Mouse (Mus musculus): Measurements from ENCODE around the gene Galm. TPM values are rescaled to one million over a fixed set of nuclear protein-coding genes. Genes with fewer than 3 reads are reported as not detected.

Galm gene
- polyA plus RNA-seq, 1 experiment from 2014 or later: 2.0 TPM

GRCm38 (mm10) chr17:80132502-80132901, 5.2 kb downstream of the Galm start:
- H3K4me3 ChIP-seq (ENCODE audit: low read depth, low read length): no peak overlapping the region
- no peaks in the 10 kb centered on the region for H3K27me3 ChIP-seq (ENCODE audit: control insufficient read depth, insufficient read depth, low read depth, low read length)
- 80% methylated on average over 4 of the region's 4 CpGs for WGBS
- H3K4me2 ChIP-seq (ENCODE audit: low read length): no peak overlapping the region
- H3K36me3 ChIP-seq (ENCODE audit: control insufficient read depth, insufficient read depth, low read length): no peaks in the 10 kb centered on the region
- no peaks in the 10 kb centered on the region for H3K9me3 ChIP-seq (replicated peaks; ENCODE audit: control insufficient read depth, low read length, poor library complexity, severe bottlenecking)
- ATAC-seq: no peak
- H3K27ac ChIP-seq (ENCODE audit: low read length): no peak overlapping the region
- no peak overlapping the region for H3K9ac ChIP-seq (ENCODE audit: low read depth, low read length)
- peaks cover 6% of the 10 kb centered on the region for H3K4me1 ChIP-seq (ENCODE audit: control insufficient read depth, insufficient read depth, low read length)

- no peak for ATAC-seq
- no peaks in the 10 kb centered on the region for H3K27me3 ChIP-seq (ENCODE audit: control insufficient read depth, insufficient read depth, low read depth, low read length)
- no peak overlapping the region for H3K9ac ChIP-seq (ENCODE audit: low read depth, low read length)
- WGBS: 83% methylated on average over 17 of the region's 17 CpGs
- H3K27ac ChIP-seq (ENCODE audit: low read length): no peak overlapping the region
- H3K4me2 ChIP-seq (ENCODE audit: low read length): no peak overlapping the region
- H3K4me3 ChIP-seq (ENCODE audit: low read depth, low read length): no peak overlapping the region
- H3K4me1 ChIP-seq (ENCODE audit: control insufficient read depth, insufficient read depth, low read length): no peaks in the 10 kb centered on the region
- no peaks in the 10 kb centered on the region for H3K9me3 ChIP-seq (replicated peaks; ENCODE audit: control insufficient read depth, low read length, poor library complexity, severe bottlenecking)
- H3K36me3 ChIP-seq (ENCODE audit: control insufficient read depth, insufficient read depth, low read length): no peaks in the 10 kb centered on the region
These were observed 11.3 kb downstream of the Galm start for GRCm38 (mm10) chr17:80138434-80139162.

- no peak for ATAC-seq
- Histone ChIP-seq H3K27ac (ENCODE audit: low read length) (no peak overlapping the region), H3K4me3 (ENCODE audit: low read depth, low read length) (no peak overlapping the region), H3K27me3 (ENCODE audit: control insufficient read depth, insufficient read depth, low read depth, low read length) (no peaks in the 10 kb centered on the region), H3K36me3 (ENCODE audit: control insufficient read depth, insufficient read depth, low read length) (no peaks in the 10 kb centered on the region), H3K9ac (ENCODE audit: low read depth, low read length) (no peak overlapping the region), H3K9me3 (replicated peaks; ENCODE audit: control insufficient read depth, low read length, poor library complexity, severe bottlenecking) (no peaks in the 10 kb centered on the region), H3K4me1 (ENCODE audit: control insufficient read depth, insufficient read depth, low read length) (no peaks in the 10 kb centered on the region), H3K4me2 (ENCODE audit: low read length) (no peak overlapping the region)
- 82% methylated on average over 9 of the region's 9 CpGs for whole genome bisulfite sequencing
These were observed 12.6 kb downstream of the Galm start for GRCm38 (mm10) chr17:80139753-80140444.

- 87% methylated on average over 6 of the region's 6 CpGs for WGBS
- H3K27ac ChIP-seq (ENCODE audit: low read length): no peak overlapping the region
- H3K9me3 ChIP-seq (replicated peaks; ENCODE audit: control insufficient read depth, low read length, poor library complexity, severe bottlenecking): no peaks in the 10 kb centered on the region
- no peak for ATAC-seq
- no peaks in the 10 kb centered on the region for H3K27me3 ChIP-seq (ENCODE audit: control insufficient read depth, insufficient read depth, low read depth, low read length)
- H3K4me3 ChIP-seq (ENCODE audit: low read depth, low read length): no peak overlapping the region
- no peaks in the 10 kb centered on the region for H3K36me3 ChIP-seq (ENCODE audit: control insufficient read depth, insufficient read depth, low read length)
- no peak overlapping the region for H3K4me2 ChIP-seq (ENCODE audit: low read length)
- no peak overlapping the region for H3K9ac ChIP-seq (ENCODE audit: low read depth, low read length)
- H3K4me1 ChIP-seq (ENCODE audit: control insufficient read depth, insufficient read depth, low read length): peaks cover 7% of the 10 kb centered on the region; the same call in 1 of the 2 replicates
These were observed 16.4 kb downstream of the Galm start for GRCm38 (mm10) chr17:80143478-80144232.

GRCm38 (mm10) chr17:80145210-80145609, 17.9 kb downstream of the Galm start:
- no peak for ATAC-seq
- no peak overlapping the region for H3K9ac ChIP-seq (ENCODE audit: low read depth, low read length)
- no peaks in the 10 kb centered on the region for H3K9me3 ChIP-seq (replicated peaks; ENCODE audit: control insufficient read depth, low read length, poor library complexity, severe bottlenecking)
- no peaks in the 10 kb centered on the region for H3K27me3 ChIP-seq (ENCODE audit: control insufficient read depth, insufficient read depth, low read depth, low read length)
- peaks cover 7% of the 10 kb centered on the region; the same call in 1 of the 2 replicates for H3K4me1 ChIP-seq (ENCODE audit: control insufficient read depth, insufficient read depth, low read length)
- 70% methylated on average over 7 of the region's 7 CpGs for WGBS
- H3K27ac ChIP-seq (ENCODE audit: low read length): no peak overlapping the region
- H3K4me2 ChIP-seq (ENCODE audit: low read length): no peak overlapping the region
- H3K4me3 ChIP-seq (ENCODE audit: low read depth, low read length): no peak overlapping the region
- H3K36me3 ChIP-seq (ENCODE audit: control insufficient read depth, insufficient read depth, low read length): no peaks in the 10 kb centered on the region

GRCm38 (mm10) chr17:80145771-80146170, 18.5 kb downstream of the Galm start:
- 83% methylated on average over 3 of the region's 3 CpGs for WGBS
- Histone ChIP-seq H3K36me3 (ENCODE audit: control insufficient read depth, insufficient read depth, low read length) (no peaks in the 10 kb centered on the region), H3K27ac (ENCODE audit: low read length) (no peak overlapping the region), H3K4me3 (ENCODE audit: low read depth, low read length) (no peak overlapping the region), H3K9ac (ENCODE audit: low read depth, low read length) (no peak overlapping the region), H3K9me3 (replicated peaks; ENCODE audit: control insufficient read depth, low read length, poor library complexity, severe bottlenecking) (no peaks in the 10 kb centered on the region), H3K4me2 (ENCODE audit: low read length) (no peak overlapping the region), H3K27me3 (ENCODE audit: control insufficient read depth, insufficient read depth, low read depth, low read length) (no peaks in the 10 kb centered on the region), H3K4me1 (ENCODE audit: control insufficient read depth, insufficient read depth, low read length) (peaks cover 7% of the 10 kb centered on the region; the same call in 1 of the 2 replicates)
- no peak for ATAC-seq

- WGBS: 38% methylated on average over 23 of the region's 23 CpGs
- Histone ChIP-seq H3K27ac (ENCODE audit: low read length) (no peak overlapping the region), H3K36me3 (ENCODE audit: control insufficient read depth, insufficient read depth, low read length) (no peaks in the 10 kb centered on the region), H3K4me1 (ENCODE audit: control insufficient read depth, insufficient read depth, low read length) (peaks cover 7% of the 10 kb centered on the region; the same call in 1 of the 2 replicates), H3K4me2 (ENCODE audit: low read length) (peak overlapping the region; percentile 47), H3K9me3 (replicated peaks; ENCODE audit: control insufficient read depth, low read length, poor library complexity, severe bottlenecking) (no peaks in the 10 kb centered on the region), H3K4me3 (ENCODE audit: low read depth, low read length) (peak overlapping the region; percentile 11), H3K27me3 (ENCODE audit: control insufficient read depth, insufficient read depth, low read depth, low read length) (no peaks in the 10 kb centered on the region), H3K9ac (ENCODE audit: low read depth, low read length) (no peak overlapping the region)
- ATAC-seq: peak; percentile 73
These were observed 21.1 kb downstream of the Galm start for GRCm38 (mm10) chr17:80148053-80148994.

- no peaks in the 10 kb centered on the region for H3K27me3 ChIP-seq (ENCODE audit: control insufficient read depth, insufficient read depth, low read depth, low read length)
- ATAC-seq: no peak
- H3K9me3 ChIP-seq (replicated peaks; ENCODE audit: control insufficient read depth, low read length, poor library complexity, severe bottlenecking): no peaks in the 10 kb centered on the region
- H3K36me3 ChIP-seq (ENCODE audit: control insufficient read depth, insufficient read depth, low read length): no peaks in the 10 kb centered on the region
- peaks cover 7% of the 10 kb centered on the region; the same call in 1 of the 2 replicates for H3K4me1 ChIP-seq (ENCODE audit: control insufficient read depth, insufficient read depth, low read length)
- H3K4me3 ChIP-seq (ENCODE audit: low read depth, low read length): no peak overlapping the region
- no peak overlapping the region for H3K9ac ChIP-seq (ENCODE audit: low read depth, low read length)
- no peak overlapping the region for H3K27ac ChIP-seq (ENCODE audit: low read length)
- 87% methylated on average over 6 of the region's 6 CpGs for WGBS
- H3K4me2 ChIP-seq (ENCODE audit: low read length): no peak overlapping the region
These were observed 21.7 kb downstream of the Galm start for GRCm38 (mm10) chr17:80148995-80149388.

All from midbrain, embryonic 16.5 days (tissue).